Mouse (Mus musculus) embryo, embryonic 11.5 days (tissue): ENCODE measurements around the gene Haspin.
"Not testable (repeated sequence)": the region's sequence is repeated elsewhere in the genome, so short reads cannot be mapped to it uniquely, and the experiment has no call there.

Source experiments
- DNase-seq: peaks from one replicate; pipeline ENCODE4 v3.0.0-alpha.2; 2012; ENCODE audit warnings: low read depth, low spot score

Haspin gene

GRCm38 (mm10) chr11:73144261-73144681, 6.2 kb upstream of the Haspin start:
- no peak for DNase-seq

- DNase-seq = no peak
Observed at GRCm38 (mm10) chr11:73137116-73137515, 978 bp downstream of the Haspin start.

- DNase-seq = no peak
Observed at GRCm38 (mm10) chr11:73136587-73136986, 1.5 kb downstream of the Haspin start.

GRCm38 (mm10) chr11:73134222-73134621, 3.9 kb downstream of the Haspin start:
- DNase-seq = no peak

- DNase-seq = no peak
Observed at GRCm38 (mm10) chr11:73132999-73133398, 5.1 kb downstream of the Haspin start.

- no peak for DNase-seq
Observed at GRCm38 (mm10) chr11:73131020-73131419, 7.1 kb downstream of the Haspin start.

GRCm38 (mm10) chr11:73126495-73126894, 11.6 kb downstream of the Haspin start:
- no peak for DNase-seq

GRCm38 (mm10) chr11:73111414-73111813, 26.7 kb downstream of the Haspin start:
- DNase-seq = no peak

GRCm38 (mm10) chr11:73109941-73110340, 28.2 kb downstream of the Haspin start:
- no peak for DNase-seq

- DNase-seq = no peak
Observed at GRCm38 (mm10) chr11:73108898-73109625, 29.0 kb downstream of the Haspin start.

GRCm38 (mm10) chr11:73108195-73108897, 29.7 kb downstream of the Haspin start:
- DNase-seq = no peak

GRCm38 (mm10) chr11:73107358-73107757, 30.7 kb downstream of the Haspin start:
- not testable (repeated sequence) for DNase-seq

- DNase-seq = no peak
Observed at GRCm38 (mm10) chr11:73105246-73105645, 32.8 kb downstream of the Haspin start.

- no peak for DNase-seq
Observed at GRCm38 (mm10) chr11:73101308-73101707, 36.8 kb downstream of the Haspin start.

- no peak for DNase-seq
Observed at GRCm38 (mm10) chr11:73099976-73100750, 37.9 kb downstream of the Haspin start.

GRCm38 (mm10) chr11:73098860-73099259, 39.2 kb downstream of the Haspin start:
- no peak for DNase-seq

GRCm38 (mm10) chr11:73094231-73094995, 43.7 kb downstream of the Haspin start:
- DNase-seq = no peak

- no peak for DNase-seq
Observed at GRCm38 (mm10) chr11:73092877-73093276, 45.2 kb downstream of the Haspin start.

- DNase-seq = no peak
Observed at GRCm38 (mm10) chr11:73092057-73092456, 46.0 kb downstream of the Haspin start.

GRCm38 (mm10) chr11:73090826-73091225, 47.3 kb downstream of the Haspin start:
- DNase-seq = no peak

GRCm38 (mm10) chr11:73090283-73090682, 47.8 kb downstream of the Haspin start, which contains the start of gene Itgae:
TSS of gene Itgae (plus strand) at chr11:73090583.
- no peak for DNase-seq
